Mouse (Mus musculus): ENCODE measurements at regions not wholly inside any gene's neighbourhood (a gene's known extent, or its start where the extent isn't known, plus 50 kb on each side); places are given as distances from the start of the nearest gene placed in this dataset.

DNA sequence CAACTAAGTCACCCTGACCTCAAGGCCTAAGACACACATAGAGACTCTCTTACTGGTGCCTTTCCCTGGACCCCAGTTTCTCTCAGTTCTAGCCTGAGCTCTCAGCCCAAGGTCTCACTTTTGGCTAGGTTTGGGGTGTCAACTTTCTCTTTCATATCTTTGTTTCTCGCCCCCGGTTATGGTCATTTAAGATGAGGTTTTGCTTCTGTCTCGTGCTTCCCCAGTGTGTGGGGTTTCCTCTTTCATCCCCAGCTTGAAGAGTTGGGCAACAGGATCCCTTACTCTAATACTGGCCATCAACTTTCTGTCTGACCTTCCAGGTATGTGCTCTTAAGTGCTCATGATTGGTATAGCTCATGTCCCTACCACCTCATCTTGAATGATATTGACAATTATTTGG, 67.5 kb downstream of the Lmo4 start:
- DNase-seq (ENCODE audit: low spot score in 2 of 2), result no peak

DNA sequence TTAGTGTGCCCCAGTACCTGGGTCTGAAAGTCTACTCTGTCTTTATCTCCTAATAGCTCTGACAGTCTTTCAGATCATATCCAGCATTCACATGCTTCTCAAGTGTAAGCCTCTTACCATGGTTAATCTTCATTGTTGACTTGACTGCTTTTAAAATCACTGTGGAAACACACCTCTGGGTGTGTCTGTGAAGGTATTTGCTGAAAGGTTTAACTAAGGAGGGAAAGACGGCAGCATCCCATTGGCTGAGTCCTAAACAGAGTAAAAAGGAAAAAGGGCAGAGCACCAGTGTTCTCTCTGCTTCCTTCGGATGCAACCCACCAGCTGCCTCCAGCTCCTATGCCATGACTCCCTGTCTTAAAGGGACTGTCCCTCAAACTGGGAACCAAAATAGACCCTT, 68.6 kb downstream of the Lmo4 start:
- DNase-seq (ENCODE audit: low spot score in 2 of 2), result no peak

DNA sequence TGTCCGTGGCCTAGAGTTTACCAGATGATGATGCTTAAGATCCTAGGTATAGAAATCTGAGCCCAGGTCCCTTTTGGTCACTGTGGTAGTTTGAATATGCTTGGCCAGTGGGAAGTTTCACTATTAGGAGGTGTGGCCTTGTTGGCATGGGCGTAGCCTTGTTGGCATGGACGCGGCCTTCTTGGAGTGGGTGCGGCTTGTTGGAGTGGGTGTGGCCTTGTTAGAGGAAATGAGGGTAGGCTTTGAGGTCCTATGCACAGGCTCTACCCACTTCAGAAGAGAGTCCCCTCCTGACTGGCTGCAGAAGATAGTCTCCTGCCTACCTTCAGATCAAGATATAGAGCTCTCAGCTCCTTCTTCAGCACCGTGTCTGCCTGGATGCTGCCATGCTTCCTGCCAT, 69.4 kb downstream of the Lmo4 start:
- DNase-seq (ENCODE audit: low spot score in 2 of 2), result no peak

- no peak for DNase-seq (ENCODE audit: low spot score in 2 of 2)
Observed at GRCm38 (mm10) chr3:144128042-144128441, 77.0 kb downstream of the Lmo4 start.

DNA sequence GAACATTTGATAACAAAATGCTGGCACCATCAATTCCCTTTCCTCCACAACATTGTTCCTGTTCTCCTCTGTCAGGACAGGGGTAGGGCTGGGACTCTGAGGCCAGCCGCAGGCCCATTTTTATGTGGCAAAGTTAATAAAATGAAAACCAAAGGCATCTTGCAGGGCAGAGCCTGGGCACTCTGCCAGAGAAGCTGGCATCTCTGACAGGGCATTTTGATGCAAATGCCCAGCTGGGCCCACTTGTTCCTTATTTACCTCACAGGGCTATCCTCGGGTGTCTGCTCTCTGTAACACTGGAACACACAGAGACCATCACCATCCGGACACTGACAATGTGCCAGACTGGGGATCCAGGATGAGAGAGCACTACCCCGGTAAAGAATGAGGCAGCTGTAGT, 80.7 kb downstream of the Lmo4 start:
- no peak for DNase-seq (ENCODE audit: low spot score in 2 of 2)

DNA sequence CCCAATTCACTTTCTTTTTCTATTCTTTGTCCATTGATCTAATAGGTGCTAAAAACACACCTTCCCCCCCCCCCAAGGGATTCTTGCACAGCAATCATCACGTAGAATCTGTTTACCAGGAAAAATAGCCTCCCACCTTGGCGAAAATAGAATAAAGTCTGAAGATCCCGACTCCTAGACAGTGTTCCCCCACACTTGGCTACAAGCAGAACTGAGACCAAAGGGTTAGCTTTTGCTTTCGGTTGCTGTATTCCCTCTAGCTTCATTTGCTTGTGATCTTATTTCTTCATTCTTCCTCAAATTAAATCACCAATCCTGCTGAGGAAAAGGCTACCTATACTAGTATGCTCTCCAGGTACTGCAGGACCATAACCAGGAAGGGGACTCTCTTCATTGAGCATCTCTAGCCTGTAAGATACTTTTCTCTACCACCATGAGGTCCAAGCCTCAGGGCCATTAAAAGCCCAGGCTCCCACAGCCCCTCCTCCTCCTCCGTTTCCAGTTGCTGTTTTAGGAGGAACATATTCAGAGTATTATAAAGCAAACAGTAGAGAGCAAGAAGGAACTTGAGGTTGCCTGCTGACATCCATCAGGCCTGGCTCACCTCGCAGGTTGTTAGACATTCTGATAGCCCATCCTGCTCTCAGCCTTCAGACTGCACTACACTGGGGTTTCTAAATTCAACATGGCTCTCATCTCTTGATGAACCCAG, 81.5 kb downstream of the Lmo4 start:
- no peak for DNase-seq (ENCODE audit: low spot score in 2 of 2)

DNA sequence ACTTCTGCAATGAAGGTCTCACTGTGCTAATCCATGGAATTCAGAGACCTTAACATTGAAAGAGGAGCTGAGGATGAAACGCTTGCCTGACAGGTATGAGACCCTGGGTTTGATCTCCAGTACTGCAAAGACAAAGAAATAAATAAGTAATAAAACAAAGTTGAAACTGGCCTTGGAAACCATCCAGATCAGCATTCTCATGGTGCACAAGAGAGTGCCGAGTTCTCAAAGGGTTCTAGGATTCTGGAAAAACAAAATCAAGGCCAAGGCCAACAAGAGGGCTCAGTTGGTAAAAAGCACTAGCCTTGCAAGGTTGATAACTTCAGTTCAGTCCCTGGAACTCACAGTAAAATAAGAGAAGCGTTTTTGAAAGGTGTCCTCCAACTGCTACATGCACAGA, 85.9 kb downstream of the Lmo4 start:
- DNase-seq (ENCODE audit: low spot score in 2 of 2), result no peak

- no peak for DNase-seq (ENCODE audit: low spot score in 2 of 2)
Observed at GRCm38 (mm10) chr3:144113672-144114645, 91.1 kb downstream of the Lmo4 start.

DNA sequence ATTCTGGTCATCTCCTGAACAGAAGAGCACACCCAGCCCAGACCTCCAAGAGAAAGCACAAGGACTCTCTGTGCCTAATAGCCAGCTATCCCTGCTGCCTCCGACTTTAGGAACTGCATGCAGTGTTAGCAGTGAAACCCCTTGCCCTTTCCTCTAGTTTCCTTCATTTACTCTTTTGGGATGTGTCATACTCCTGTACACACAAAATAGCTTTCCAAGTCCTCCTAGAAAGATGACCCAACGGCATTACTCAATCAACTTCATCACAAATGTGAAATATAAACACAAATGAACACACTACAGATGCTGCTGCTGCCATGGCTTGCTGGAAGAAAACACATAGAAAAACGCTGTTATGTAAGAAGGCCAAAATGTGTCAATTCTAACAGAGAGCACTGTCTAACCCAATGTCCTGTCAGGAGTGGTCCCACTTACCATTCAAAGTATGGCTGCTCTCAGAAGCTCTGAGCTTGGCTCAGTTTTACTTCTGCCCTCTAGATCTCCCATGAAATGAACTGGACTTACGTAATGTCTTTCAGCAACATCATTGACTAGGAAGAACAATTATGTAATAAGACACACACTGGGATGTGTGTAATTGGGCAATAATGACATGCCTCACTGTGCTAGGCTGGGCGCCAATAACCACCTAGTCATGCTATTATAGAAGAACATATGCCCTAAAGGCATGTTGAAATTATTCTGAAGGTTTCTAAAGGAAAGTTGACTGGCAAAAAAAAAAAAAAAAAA, 94.5 kb downstream of the Lmo4 start:
- no peak for DNase-seq (ENCODE audit: low spot score in 2 of 2)

- DNase-seq (ENCODE audit: low spot score in 2 of 2), result no peak
Observed at GRCm38 (mm10) chr3:144109769-144110168, 95.3 kb downstream of the Lmo4 start.

- DNase-seq (ENCODE audit: low spot score in 2 of 2), result no peak
Observed at GRCm38 (mm10) chr3:144108310-144108709, 96.7 kb downstream of the Lmo4 start.

DNA sequence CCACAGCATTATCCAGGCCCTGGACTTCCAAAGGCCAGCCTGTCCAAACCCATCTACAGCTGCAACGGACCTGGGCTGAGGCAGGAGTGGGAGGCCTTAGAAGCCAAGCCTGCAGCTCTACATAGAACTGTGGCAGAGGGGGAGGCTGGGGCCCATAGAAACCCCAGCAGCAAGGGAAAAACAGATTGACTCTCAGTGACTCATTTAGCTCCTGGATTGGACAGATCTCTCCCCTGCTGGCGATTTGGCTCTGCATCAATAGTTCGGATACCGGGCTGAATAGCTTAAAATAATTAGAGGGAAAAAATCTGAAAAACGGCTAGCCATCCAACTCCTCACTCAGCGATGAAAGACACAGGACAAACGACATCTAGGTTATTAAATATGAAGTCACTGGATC, 97.4 kb downstream of the Lmo4 start:
- no peak for DNase-seq (ENCODE audit: low spot score in 2 of 2)

DNA sequence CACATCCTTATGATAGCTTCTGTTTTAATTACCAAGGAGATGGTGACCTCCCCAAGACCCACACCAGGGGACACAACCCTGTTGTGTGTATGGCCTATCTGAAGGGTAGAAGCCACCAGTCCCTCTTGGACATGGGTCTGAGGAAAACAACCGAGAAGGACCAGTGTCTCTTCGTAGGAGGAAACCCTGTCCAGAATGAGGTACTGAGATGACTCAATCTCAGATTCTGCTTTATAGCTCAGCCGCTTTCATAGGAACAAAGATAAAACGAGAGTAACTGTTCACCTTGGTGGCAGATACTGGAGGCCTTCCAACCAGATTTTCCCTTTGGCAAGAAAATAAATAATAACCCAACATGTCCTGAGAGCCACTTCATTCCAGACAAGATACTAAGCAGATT, 100.7 kb downstream of the Lmo4 start:
- DNase-seq (ENCODE audit: low spot score in 2 of 2), result no peak

DNA sequence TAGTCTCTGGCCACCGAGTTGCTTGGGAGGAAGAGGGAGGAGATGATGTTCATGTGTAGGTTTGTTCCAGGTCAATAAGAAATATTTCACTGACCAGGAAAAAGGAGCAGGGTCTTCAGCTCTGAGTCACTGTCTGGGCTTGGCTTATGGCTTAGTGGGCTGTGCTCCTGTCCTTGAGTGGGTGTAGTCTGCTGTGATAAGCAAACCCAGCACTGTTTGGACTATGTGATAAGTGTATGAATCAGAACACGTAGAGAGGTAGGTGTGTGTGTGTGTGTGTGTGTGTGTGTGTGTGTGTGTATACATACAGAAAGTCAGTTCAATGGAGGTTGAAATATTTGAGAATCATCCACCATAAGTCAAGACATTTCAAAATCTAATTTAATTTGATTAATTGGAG, 105.6 kb downstream of the Lmo4 start:
- no peak for DNase-seq (ENCODE audit: low spot score in 2 of 2)

GRCm38 (mm10) chr3:144098762-144099161, 106.3 kb downstream of the Lmo4 start:
- DNase-seq (ENCODE audit: low spot score in 2 of 2), result no peak

- no peak for DNase-seq (ENCODE audit: low spot score in 2 of 2)
Observed at GRCm38 (mm10) chr3:144091231-144091630, 113.8 kb downstream of the Lmo4 start.

DNA sequence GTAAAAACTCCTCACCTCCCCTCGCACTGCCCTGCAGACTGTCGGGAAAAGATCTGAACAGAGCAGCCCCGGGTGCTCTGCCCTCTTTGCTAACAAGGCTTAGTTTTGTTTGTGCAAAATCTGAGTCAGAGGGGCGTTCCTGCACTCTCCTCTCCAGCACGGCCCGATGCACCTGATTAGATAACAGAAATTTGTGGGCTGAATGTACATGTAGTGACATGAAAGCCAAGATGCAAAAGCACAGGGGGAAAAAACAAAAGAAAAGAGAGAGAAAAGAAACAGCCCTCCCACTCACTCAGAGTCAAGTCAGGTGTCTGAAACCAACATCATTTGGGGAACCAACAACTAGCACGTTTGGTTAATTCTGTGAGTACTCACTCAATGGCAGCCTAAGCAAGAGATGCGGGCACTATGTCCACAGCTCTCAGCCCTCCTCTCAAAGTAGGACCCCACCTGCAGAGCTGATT, 115.2 kb downstream of the Lmo4 start:
- DNase-seq (ENCODE audit: low spot score in 2 of 2), result no peak

- DNase-seq (ENCODE audit: low spot score in 2 of 2), result peak; percentile 12 to 29
Observed at GRCm38 (mm10) chr3:144088261-144088884, 116.6 kb downstream of the Lmo4 start.

- no peak for DNase-seq (ENCODE audit: low spot score in 2 of 2)
Observed at GRCm38 (mm10) chr3:144087771-144088170, 117.2 kb downstream of the Lmo4 start.

DNA sequence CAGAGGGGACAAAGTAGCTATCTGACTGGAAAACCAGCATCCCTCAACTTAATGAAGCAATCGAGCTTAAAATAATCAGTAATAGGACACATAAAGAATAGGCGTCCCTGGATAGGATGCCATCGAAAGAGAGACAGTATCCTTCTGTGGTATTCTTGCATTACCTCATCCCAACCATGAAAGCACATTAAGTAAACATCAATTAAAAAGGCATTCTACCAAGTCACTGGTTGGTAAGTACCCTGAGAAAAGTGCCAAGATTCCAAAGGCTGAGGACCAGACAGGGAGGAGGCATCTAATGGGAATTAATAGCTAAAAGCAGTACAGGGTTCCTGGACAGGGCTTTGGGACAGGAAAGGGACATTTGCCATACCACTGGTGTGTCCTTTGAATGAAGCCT, 118.8 kb downstream of the Lmo4 start:
- DNase-seq (ENCODE audit: low spot score in 2 of 2), result no peak

GRCm38 (mm10) chr3:144079960-144080359, 125.1 kb downstream of the Lmo4 start:
- no peak for DNase-seq (ENCODE audit: low spot score in 2 of 2)
